Mouse (Mus musculus) myocyte (in vitro differentiated cells): Measurements from ENCODE around the gene Cyp19a1.

ENCODE experiments used
- CEBPB ChIP-seq: IDR thresholded peaks from 2 replicates; pipeline ENCODE4 v1.6.1; 2011; ENCODE audit warnings: mild to moderate bottlenecking, moderate library complexity; ENCODE audit not compliant: poor library complexity, insufficient read depth, severe bottlenecking
- E2F4 ChIP-seq: IDR thresholded peaks from one replicate; pipeline ENCODE4 v1.6.1; 2011; ENCODE audit warnings: mild to moderate bottlenecking, control low read depth, moderate library complexity; ENCODE audit not compliant: insufficient read depth
- MAX ChIP-seq: IDR thresholded peaks from one replicate; pipeline ENCODE4 v1.6.1; 2011; ENCODE audit warnings: low read depth, mild to moderate bottlenecking, control low read depth
- MYOD1 ChIP-seq, 3 experiments: IDR thresholded peaks; one replicate each; pipeline ENCODE4 v1.6.1; 2011; ENCODE audit warnings: control low read depth in 2 of 3, low read depth in 2 of 3, mild to moderate bottlenecking in 2 of 3, moderate library complexity in 1 of 3; ENCODE audit not compliant: insufficient read length in 2 of 3, control insufficient read depth in 1 of 3
- MYOG ChIP-seq, 3 experiments: IDR thresholded peaks; one replicate each; pipeline ENCODE4 v1.6.1; 2011; ENCODE audit warnings: control low read depth in 2 of 3, low read depth in 2 of 3, mild to moderate bottlenecking in 2 of 3; ENCODE audit not compliant: insufficient read length in 2 of 3, control insufficient read depth in 1 of 3, insufficient read depth in 1 of 3
- POLR2A ChIP-seq: IDR thresholded peaks from one replicate; pipeline ENCODE4 v1.6.1; 2011; ENCODE audit warnings: low read depth, mild to moderate bottlenecking, control low read depth, moderate library complexity; ENCODE audit not compliant: insufficient read length
- POLR2AphosphoS2 ChIP-seq: IDR thresholded peaks from one replicate; pipeline ENCODE4 v1.6.1; 2011; ENCODE audit warnings: low read depth, control low read depth; ENCODE audit not compliant: insufficient read length
- REST ChIP-seq: IDR thresholded peaks from one replicate; pipeline ENCODE4 v1.6.1; 2011; ENCODE audit warnings: mild to moderate bottlenecking, control low read depth, moderate library complexity; ENCODE audit not compliant: insufficient read depth, insufficient read length
- SRF ChIP-seq: IDR thresholded peaks from one replicate; pipeline ENCODE4 v1.6.1; 2011; ENCODE audit warnings: low read depth; ENCODE audit not compliant: control insufficient read depth, insufficient read length
- TCF12 ChIP-seq: IDR thresholded peaks from one replicate; pipeline ENCODE4 v1.6.1; 2011; ENCODE audit warnings: mild to moderate bottlenecking, control low read depth; ENCODE audit not compliant: poor library complexity, insufficient read depth, severe bottlenecking
- USF1 ChIP-seq: IDR thresholded peaks from one replicate; pipeline ENCODE4 v1.6.1; 2011; ENCODE audit warnings: low read depth, mild to moderate bottlenecking, control low read depth, moderate library complexity

DNA sequence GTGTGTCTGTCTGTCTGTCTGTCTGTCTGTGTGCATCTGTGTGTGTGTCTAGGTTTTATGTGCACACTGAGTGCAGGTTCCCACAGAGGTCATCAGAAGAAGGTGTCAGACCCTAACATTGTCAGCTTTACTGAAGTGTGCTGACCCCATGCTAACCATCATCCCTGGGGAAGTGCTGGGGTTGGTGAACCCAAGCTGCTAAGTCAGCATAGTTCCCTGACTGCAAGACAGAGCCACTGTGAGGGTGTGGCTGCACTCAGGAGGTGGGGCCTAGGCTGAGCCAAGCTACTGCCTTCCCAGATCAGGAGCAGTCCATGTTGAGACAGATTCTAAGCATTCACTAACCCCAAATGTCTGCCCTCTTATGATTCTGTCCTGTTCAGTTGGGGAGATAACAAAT lies 31.9 kb upstream of the Cyp19a1 start:
- TF ChIP-seq SRF (no peak), USF1 (no peak), POLR2AphosphoS2 (no peak), MAX (no peak), POLR2A (no peak), TCF12 (no peak), REST (no peak), MYOG (IDR thresholded peaks at IDR 0.05; ENCODE audit: control insufficient read depth in 1 of 3, insufficient read depth in 1 of 3, insufficient read length in 2 of 3, low read depth in 2 of 3) (no peak), MYOD1 (IDR thresholded peaks at IDR 0.05; ENCODE audit: control insufficient read depth in 1 of 3, insufficient read length in 2 of 3, low read depth in 2 of 3) (no peak), E2F4 (no peak), CEBPB (no peak)
